Mouse (Mus musculus): Measurements from ENCODE around the gene Frmd4a. TPM values are rescaled to one million over a fixed set of nuclear protein-coding genes. Genes with fewer than 3 reads are reported as not detected.

Gene Frmd4a
- total and polyA plus RNA-seq, 3 experiments: 32.6 to 55.7 (median 43.6) TPM

DNA sequence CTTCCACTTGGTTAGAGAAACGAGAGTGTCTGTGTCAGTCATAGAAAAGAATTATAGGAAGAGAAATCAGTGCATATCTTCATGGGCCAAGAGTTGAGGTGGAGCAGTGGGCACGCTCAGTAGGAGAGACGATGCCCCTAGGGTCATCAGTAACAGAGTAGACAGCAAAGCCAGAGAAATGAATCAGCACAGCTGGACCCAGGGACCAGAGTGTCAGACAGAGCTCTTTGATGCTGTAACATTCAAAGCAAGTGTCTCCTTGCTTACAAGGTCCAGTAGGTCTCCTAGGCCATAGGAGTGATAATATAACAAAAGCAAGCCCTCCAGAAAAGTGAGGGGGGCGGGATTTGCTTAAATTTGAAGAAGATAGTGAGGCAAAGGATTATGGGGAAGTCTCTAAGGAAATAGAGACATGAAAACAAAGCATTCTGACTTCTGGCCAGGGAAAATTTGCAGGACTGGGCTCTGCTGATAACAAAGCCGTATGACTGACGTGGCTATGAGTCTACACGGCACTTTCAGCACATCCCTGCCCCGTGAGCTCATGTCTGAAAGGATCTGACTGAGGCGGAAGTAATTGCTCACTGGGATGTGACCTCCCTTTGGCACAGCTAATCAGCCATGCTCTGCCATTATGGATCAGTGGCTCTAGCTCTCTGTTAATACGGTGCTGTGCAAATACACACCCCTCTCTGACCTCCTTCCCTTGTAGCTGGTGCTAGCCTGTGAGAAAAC, 243.0 kb downstream of the Frmd4a start:
- DNase-seq (ENCODE audit: low spot score) (no peak), ATAC-seq (ENCODE audit: extremely low read depth, insufficient number of reproducible peaks, low FRiP score, poor library complexity, severe bottlenecking) (no peak)
- Histone ChIP-seq H3K27me3 (ENCODE audit: insufficient read depth, low read length) (no peaks in the 10 kb centered on the region; the same call in 1 of the 2 replicates), H3K36me3 (replicated peaks) (no peaks in the 10 kb centered on the region), H3K4me1 (ENCODE audit: insufficient read depth, low read depth, low read length) (no peaks in the 10 kb centered on the region), H3K4me3 (ENCODE audit: low read depth, low read length) (no peak overlapping the region), H3K9me3 (replicated peaks) (no peaks in the 10 kb centered on the region)
- TF ChIP-seq TAL1 (conservative IDR thresholded peaks at IDR 0.05; ENCODE audit: low read depth, low read length) (no peak), POLR2AphosphoS5 (IDR thresholded peaks at IDR 0.05; ENCODE audit: insufficient replicate concordance, low read depth, low read length) (no peak), GATA1 (IDR thresholded peaks at IDR 0.05; ENCODE audit: borderline replicate concordance, low read length) (no peak), CTCF (IDR thresholded peaks at IDR 0.05; ENCODE audit: low read depth, low read length) (no peak), GATA2 (IDR thresholded peaks at IDR 0.05; ENCODE audit: borderline replicate concordance, low read depth, low read length) (no peak)

DNA sequence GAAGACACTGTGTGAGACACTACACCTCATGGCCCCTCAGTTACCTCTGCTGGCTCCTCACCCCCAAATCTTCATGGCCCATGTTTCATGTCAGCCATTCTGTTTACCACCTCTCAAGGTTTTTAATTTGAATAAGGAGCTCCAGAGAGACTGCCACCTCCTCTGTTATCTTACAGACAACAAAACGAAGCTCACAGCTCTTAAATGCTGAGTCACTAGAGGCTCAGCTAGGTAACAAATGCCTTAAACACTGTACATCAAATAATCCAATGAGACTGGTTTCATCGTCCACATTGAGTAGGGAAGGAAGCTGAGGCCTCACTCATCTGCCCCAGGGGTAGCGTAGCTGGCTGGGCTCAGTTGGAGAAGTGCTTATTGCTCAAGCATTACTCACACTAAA, 245.2 kb downstream of the Frmd4a start:
- Histone ChIP-seq H3K4me1 (ENCODE audit: insufficient read depth, low read depth, low read length) (no peaks in the 10 kb centered on the region), H3K9me3 (replicated peaks) (no peaks in the 10 kb centered on the region), H3K4me3 (ENCODE audit: low read depth, low read length) (no peak overlapping the region), H3K27me3 (ENCODE audit: insufficient read depth, low read length) (no peaks in the 10 kb centered on the region; the same call in 1 of the 2 replicates), H3K36me3 (replicated peaks) (no peaks in the 10 kb centered on the region)
- ATAC-seq (ENCODE audit: extremely low read depth, insufficient number of reproducible peaks, low FRiP score, poor library complexity, severe bottlenecking): no peak
- TF ChIP-seq POLR2AphosphoS5 (IDR thresholded peaks at IDR 0.05; ENCODE audit: insufficient replicate concordance, low read depth, low read length) (no peak), TAL1 (conservative IDR thresholded peaks at IDR 0.05; ENCODE audit: low read depth, low read length) (no peak), GATA2 (IDR thresholded peaks at IDR 0.05; ENCODE audit: borderline replicate concordance, low read depth, low read length) (no peak), GATA1 (IDR thresholded peaks at IDR 0.05; ENCODE audit: borderline replicate concordance, low read length) (no peak), CTCF (IDR thresholded peaks at IDR 0.05; ENCODE audit: low read depth, low read length) (no peak)
- DNase-seq (ENCODE audit: low spot score): no peak

DNA sequence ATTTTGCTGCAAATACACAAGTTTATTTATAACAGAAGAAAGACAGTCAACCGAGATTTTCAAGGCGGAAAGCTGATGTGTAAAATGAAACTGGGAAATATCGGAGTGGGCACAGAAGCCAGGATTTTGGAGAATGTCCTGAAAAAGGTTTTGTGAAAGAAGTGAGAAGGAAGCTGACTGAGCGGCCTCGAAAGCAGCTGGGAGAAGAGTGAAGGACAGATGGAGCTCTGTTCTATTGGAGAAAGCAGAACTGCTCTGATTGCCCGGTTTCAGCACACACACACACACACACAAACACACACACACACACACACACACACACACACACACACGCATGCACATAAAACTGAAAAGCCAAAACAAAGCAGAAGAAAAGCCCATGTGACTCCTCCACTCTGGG, 249.9 kb downstream of the Frmd4a start:
- H3K4me1 ChIP-seq (ENCODE audit: insufficient read depth, low read depth, low read length): no peaks in the 10 kb centered on the region
- no peak for ATAC-seq (ENCODE audit: extremely low read depth, insufficient number of reproducible peaks, low FRiP score, poor library complexity, severe bottlenecking)
- no peaks in the 10 kb centered on the region for H3K9me3 ChIP-seq (replicated peaks)
- H3K4me3 ChIP-seq (ENCODE audit: low read depth, low read length): no peak overlapping the region
- no peak for DNase-seq (ENCODE audit: low spot score)
- TF ChIP-seq GATA2 (IDR thresholded peaks at IDR 0.05; ENCODE audit: borderline replicate concordance, low read depth, low read length): no peak
- TF ChIP-seq CTCF (IDR thresholded peaks at IDR 0.05; ENCODE audit: low read depth, low read length): no peak
- H3K27me3 ChIP-seq (ENCODE audit: insufficient read depth, low read length): no peaks in the 10 kb centered on the region
- no peaks in the 10 kb centered on the region for H3K36me3 ChIP-seq (replicated peaks)

DNA sequence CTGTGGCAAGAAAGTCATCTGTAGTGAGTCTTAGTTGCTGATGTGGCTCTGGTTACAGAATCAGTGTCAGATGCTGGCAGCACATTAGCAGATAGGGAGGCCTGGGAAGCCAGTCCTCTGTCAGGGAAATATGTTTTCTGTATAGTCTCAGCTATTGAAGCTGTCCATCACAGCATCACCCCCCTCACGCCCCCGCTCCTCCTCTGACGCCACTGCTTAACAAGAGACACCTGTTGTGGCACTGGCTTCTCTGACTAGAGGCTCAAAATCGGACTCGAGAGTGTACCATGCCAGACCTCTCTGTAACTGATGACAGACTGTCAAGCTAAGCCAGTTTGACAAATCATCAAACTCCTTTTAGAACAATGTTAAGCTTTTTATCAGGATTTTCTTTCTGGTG, 265.3 kb downstream of the Frmd4a start:
- ATAC-seq (ENCODE audit: extremely low read depth, insufficient number of reproducible peaks, low FRiP score, poor library complexity, severe bottlenecking): no peak
- Histone ChIP-seq H3K4me1 (ENCODE audit: insufficient read depth, low read depth, low read length) (no peaks in the 10 kb centered on the region), H3K9me3 (replicated peaks) (no peaks in the 10 kb centered on the region), H3K27me3 (ENCODE audit: insufficient read depth, low read length) (no peaks in the 10 kb centered on the region), H3K4me3 (ENCODE audit: low read depth, low read length) (no peak overlapping the region), H3K36me3 (replicated peaks) (no peaks in the 10 kb centered on the region)
- DNase-seq (ENCODE audit: low spot score): no peak
- TF ChIP-seq GATA2 (IDR thresholded peaks at IDR 0.05; ENCODE audit: borderline replicate concordance, low read depth, low read length) (no peak), TAL1 (conservative IDR thresholded peaks at IDR 0.05; ENCODE audit: low read depth, low read length) (no peak), POLR2AphosphoS5 (IDR thresholded peaks at IDR 0.05; ENCODE audit: insufficient replicate concordance, low read depth, low read length) (no peak), GATA1 (IDR thresholded peaks at IDR 0.05; ENCODE audit: borderline replicate concordance, low read length) (no peak), CTCF (IDR thresholded peaks at IDR 0.05; ENCODE audit: low read depth, low read length) (no peak)

DNA sequence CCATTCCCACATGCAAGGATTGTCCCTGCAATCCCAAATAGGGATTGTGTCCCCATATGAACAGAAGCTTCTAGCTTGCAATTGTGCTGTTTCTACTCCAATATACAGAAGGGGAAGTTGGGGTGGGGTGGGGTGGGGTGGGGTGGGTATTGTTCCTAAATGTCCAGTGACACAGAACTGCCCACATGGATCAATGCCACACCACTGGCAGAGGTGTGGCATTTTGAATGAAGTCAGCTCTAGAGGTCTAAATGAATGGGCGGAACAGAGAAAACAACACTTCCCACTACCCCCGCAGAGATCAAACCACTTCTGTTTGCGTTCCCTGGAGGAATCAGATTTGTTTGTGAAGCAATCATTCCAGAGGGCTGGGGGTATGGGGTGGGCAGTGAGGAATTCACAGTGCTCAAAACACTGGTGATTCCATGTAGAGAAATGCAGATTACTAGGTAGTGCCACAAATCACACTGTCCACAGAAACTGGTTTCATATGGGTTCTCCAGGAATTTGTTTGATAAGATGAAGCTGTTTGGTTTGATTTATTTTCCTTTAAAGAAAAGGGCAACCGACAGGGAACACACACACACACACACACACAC, 268.3 kb downstream of the Frmd4a start:
- H3K4me1 ChIP-seq (ENCODE audit: insufficient read depth, low read depth, low read length): no peaks in the 10 kb centered on the region
- H3K9me3 ChIP-seq (replicated peaks): no peaks in the 10 kb centered on the region
- no peak overlapping the region for H3K4me3 ChIP-seq (ENCODE audit: low read depth, low read length)
- ATAC-seq (ENCODE audit: extremely low read depth, insufficient number of reproducible peaks, low FRiP score, poor library complexity, severe bottlenecking) (no peak), DNase-seq (ENCODE audit: low spot score) (no peak)
- no peaks in the 10 kb centered on the region for H3K27me3 ChIP-seq (ENCODE audit: insufficient read depth, low read length)
- TF ChIP-seq GATA1 (IDR thresholded peaks at IDR 0.05; ENCODE audit: borderline replicate concordance, low read length) (no peak), POLR2AphosphoS5 (IDR thresholded peaks at IDR 0.05; ENCODE audit: insufficient replicate concordance, low read depth, low read length) (no peak), CTCF (IDR thresholded peaks at IDR 0.05; ENCODE audit: low read depth, low read length) (no peak), TAL1 (conservative IDR thresholded peaks at IDR 0.05; ENCODE audit: low read depth, low read length) (no peak), GATA2 (IDR thresholded peaks at IDR 0.05; ENCODE audit: borderline replicate concordance, low read depth, low read length) (no peak)
- no peaks in the 10 kb centered on the region for H3K36me3 ChIP-seq (replicated peaks)

DNA sequence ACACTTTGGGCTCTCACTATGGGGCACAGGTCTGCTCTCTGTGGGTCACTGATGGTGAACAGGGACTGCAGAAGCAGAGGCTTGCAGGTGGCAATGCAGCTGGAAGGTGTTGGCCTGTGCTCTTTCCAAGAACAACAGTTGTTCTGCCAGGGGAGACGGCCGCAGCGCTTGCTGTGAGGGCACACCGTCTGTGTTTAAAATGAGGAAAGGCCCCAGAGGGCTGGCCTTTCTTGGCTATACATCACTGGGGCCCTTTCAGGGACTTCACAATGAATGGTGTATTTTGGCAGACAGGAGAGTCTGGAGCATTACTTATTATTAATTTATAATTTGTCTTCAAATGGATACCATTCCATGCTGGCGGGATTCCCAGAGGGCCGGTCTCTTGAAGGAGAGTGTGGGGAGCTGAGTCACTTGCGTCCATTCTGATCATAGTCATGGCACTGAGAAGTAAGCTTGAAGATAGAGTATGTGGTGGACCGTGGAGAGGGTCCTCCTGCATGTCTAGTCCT, 268.9 kb downstream of the Frmd4a start:
- H3K4me3 ChIP-seq (ENCODE audit: low read depth, low read length): no peak overlapping the region
- TF ChIP-seq CTCF (IDR thresholded peaks at IDR 0.05; ENCODE audit: low read depth, low read length) (no peak), TAL1 (conservative IDR thresholded peaks at IDR 0.05; ENCODE audit: low read depth, low read length) (no peak), GATA2 (IDR thresholded peaks at IDR 0.05; ENCODE audit: borderline replicate concordance, low read depth, low read length) (no peak), GATA1 (IDR thresholded peaks at IDR 0.05; ENCODE audit: borderline replicate concordance, low read length) (no peak), POLR2AphosphoS5 (IDR thresholded peaks at IDR 0.05; ENCODE audit: insufficient replicate concordance, low read depth, low read length) (no peak)
- H3K9me3 ChIP-seq (replicated peaks): no peaks in the 10 kb centered on the region
- DNase-seq (ENCODE audit: low spot score) (no peak), ATAC-seq (ENCODE audit: extremely low read depth, insufficient number of reproducible peaks, low FRiP score, poor library complexity, severe bottlenecking) (no peak)
- no peaks in the 10 kb centered on the region for H3K4me1 ChIP-seq (ENCODE audit: insufficient read depth, low read depth, low read length)
- H3K27me3 ChIP-seq (ENCODE audit: insufficient read depth, low read length): no peaks in the 10 kb centered on the region
- H3K36me3 ChIP-seq (replicated peaks): no peaks in the 10 kb centered on the region

Measured in G1E (cell line).